Mouse (Mus musculus) liver, postnatal 0 days (tissue): Measurements from ENCODE around the gene Msi2.

Experiments
- CTCF ChIP-seq: sonication (generic); IDR thresholded peaks from 2 replicates; pipeline ENCODE4 v1.5.1; 2016; ENCODE audit warnings: antibody characterized with exemption, low read depth
- EP300 ChIP-seq: IDR thresholded peaks from 2 replicates; pipeline ENCODE4 v1.6.1; 2016; ENCODE audit warnings: antibody characterized with exemption, low read depth, mild to moderate bottlenecking

GRCm38 (mm10) chr11:88665799-88666198, 52.5 kb downstream of the Msi2 start:
- TF ChIP-seq CTCF (no peak), EP300 (no peak)
